Mouse (Mus musculus) heart, postnatal 0 days (tissue): ENCODE data around the gene Fra10ac1.

Experiments
- CTCF ChIP-seq: IDR thresholded peaks from 2 replicates; pipeline ENCODE4 v1.5.1; 2016; ENCODE audit warnings: antibody characterized with exemption, control low read depth, low read depth
- EP300 ChIP-seq: IDR thresholded peaks from 2 replicates; pipeline ENCODE4 v1.6.1; 2016; ENCODE audit warnings: antibody characterized with exemption, low read depth

DNA sequence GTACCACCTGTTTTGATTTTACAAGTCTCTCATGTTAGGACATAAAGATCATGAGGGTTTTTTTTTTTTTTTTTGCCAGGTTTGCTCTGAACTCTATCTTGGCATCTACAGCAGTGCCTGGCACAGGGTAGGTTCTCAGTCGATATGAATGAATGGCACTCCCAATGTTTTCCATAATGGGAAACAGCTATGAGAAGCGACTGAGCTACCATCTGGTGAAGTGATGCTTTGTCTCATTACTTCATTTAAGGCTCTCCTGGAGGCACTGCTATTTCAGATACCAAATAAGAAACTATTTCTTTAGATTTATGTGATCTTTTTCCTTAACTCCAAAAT is 36.6 kb downstream of the Fra10ac1 start:
- TF ChIP-seq CTCF (no peak), EP300 (no peak)
